Mouse (Mus musculus) olfactory bulb, adult 2 months (tissue): ENCODE results near the gene Alox5ap.

Experiments used
- CTCF ChIP-seq: fragments of 200-500 bp; IDR thresholded peaks from 2 replicates; pipeline ENCODE4 v1.5.1; 2012; ENCODE audit warnings: low read depth, mild to moderate bottlenecking, low read length, moderate library complexity; ENCODE audit not compliant: insufficient read depth
- POLR2A ChIP-seq: fragments of 200-500 bp; IDR thresholded peaks from 2 replicates; pipeline ENCODE4 v1.6.1; 2012; ENCODE audit warnings: mild to moderate bottlenecking, low read depth, low read length, moderate library complexity; ENCODE audit not compliant: insufficient read depth

- TF ChIP-seq CTCF = no peak
- no peak for TF ChIP-seq POLR2A
Measured at GRCm38 (mm10) chr5:149264405-149264804, at the start of gene Alox5ap.
